Mouse (Mus musculus): ENCODE results near the gene Psg16. TPM values are rescaled to one million over a fixed set of nuclear protein-coding genes. Genes with fewer than 3 reads are reported as not detected.
A peak's percentile ranks its signal among the peaks of the same experiment; 100 is the strongest.

Gene Psg16
- under 1 TPM; 0.14 to 0.16 TPM for total RNA-seq (2021)

DNA sequence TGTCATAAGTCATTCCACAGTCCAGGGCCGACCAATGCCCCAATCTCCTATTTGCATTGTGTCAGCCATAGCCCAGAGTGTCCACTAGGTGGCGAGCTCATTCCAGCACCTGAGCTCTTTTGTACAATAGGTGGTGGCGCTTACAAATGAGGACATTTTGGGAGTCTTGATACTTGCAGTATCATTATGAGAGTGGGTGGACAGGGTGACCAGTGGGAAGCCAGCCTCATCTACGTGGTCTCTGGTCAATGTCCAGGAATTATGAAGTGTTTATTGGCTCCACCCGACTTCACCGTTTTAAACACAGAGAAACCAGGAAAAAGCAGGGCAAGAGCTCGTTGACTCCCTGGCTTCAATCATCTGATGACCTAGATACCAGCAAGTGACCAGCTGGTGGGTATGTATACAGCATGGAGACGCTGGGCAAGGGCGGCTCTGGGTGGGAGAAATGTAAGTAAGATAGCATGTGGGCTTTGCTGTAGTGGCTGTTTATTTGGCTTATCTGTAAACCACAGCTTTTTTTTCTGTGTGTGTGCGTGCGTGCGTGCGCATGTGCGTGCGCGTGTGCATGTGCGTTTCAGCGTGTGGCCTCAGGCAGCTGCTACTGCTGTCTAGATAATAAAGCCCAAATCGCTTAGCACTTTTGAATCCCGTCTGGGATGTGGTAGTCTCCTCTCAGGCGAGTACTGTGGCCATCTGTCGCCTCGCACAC, at the start of gene Psg16:
Psg16 (plus strand) TSS at position 137 of the 712 bp plus-strand sequence.
- intact Hi-C loops (cut with DNase I) = loop anchor here (10.0 kb wide), 1 partner anchor 1611 kb away; the partner anchor contains the start of gene Psg20
- DNase-seq = peak; percentile 50 to 55

DNA sequence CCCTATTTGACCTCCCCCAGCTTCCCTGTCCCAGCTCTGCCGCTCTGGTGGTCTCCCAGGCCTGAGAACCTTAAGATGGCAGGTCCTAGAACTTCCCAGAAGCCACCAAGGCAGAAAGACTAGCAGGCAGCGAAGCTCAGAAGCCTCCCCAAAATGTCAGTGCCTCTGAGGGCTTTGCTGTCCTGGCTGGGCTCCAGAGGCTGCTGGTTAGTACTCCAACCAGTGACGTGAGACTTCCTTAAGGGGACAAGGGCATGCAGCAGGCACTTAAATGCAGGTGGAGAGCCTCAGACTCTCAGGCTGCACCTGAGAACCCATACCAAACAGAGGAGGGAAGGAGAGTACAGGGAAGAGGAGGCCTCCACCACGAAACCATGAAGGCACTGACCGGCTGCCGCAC, 49.7 kb upstream of the Psg16 start:
- intact Hi-C loops (cut with DNase I) = no loop called here
- peak; percentile 47 to 50 for DNase-seq

DNA sequence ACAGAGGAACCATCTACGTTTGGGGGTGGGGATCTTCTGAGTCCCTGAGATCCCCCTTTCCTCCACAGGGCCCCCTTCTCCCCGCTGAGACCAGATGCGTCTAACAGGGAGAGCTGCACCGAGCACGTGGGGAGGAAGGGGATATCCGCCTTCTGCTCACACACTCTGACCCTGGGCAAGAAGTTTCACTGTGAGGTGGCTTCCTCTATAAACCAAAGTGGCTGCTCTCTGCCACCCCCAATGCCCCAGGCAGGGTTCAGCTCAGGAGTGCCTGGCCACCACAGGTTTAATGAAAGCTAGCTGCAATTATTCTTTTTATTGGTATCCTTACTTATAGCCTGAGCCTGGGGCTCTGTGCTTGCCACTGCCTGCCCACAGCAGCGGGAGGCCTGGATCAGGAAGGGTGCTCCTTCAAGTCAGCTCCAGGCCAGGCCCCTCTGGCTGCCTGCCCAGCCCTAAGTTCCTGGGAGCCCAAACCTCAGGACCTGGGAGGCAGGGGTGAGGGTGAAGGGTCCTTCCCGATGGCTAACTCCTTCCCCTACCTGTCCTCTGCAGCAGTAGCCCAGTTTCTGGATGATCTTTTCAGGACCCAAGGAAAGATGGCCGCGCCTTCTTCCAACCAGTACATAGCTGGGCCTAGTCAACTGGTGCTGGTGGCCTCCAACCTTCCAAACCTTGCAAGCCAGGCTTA, 48.9 kb upstream of the Psg16 start:
- DNase-seq = peak in 1 of 2 experiments; percentile 41
- intact Hi-C loops (cut with DNase I) = no loop called here

GRCm38 (mm10) chr7:17025505-17025894, 48.3 kb upstream of the Psg16 start:
- intact Hi-C loops (cut with DNase I) = no loop called here
- DNase-seq = no peak

GRCm38 (mm10) chr7:17025896-17026622, 47.8 kb upstream of the Psg16 start:
- no peak for DNase-seq
- intact Hi-C loops (cut with DNase I) = no loop called here

DNA sequence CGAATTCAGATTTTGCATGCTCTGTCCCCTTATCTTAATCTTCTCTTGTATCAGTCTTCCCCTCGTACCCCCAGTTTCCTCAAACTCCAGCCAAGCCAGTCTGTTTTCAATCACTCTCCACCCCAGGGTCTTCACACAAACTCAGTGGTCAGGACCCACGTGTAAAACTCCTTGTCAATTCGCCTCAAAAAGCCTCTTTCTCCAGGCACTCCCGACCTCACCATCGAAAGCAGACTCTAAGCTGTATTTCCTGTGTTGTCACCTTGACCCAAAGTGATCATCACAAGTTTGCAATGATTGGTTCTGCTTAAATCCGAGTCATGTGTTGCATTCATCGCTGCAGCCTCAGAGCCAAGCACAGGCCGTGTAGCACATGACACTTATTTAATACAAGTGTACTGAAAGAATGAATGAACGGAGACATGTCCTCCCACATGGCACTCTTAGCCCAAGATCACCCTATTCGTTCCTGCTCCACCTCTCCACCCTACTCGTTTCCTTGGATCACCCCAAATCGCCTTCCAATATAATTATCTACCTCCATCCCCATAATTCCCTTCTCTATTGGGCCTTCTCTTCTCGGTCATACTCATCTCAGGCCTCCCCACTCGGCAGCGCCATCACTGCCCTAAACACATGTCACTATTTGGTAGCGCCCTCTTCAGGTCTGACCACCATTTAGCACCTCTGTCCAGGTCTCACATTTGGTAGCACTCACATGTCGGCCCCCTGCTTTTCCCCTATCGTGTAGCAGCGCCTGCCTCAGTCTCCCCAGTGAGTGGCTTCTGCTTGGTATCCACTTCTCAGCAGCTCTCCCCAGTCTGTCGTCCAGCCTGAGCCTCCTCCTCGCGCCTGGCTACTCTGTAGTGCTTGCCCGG, 46.9 kb upstream of the Psg16 start:
- no peak for DNase-seq
- intact Hi-C loops (cut with DNase I) = no loop called here

- peak; percentile 84 to 91 for DNase-seq
- intact Hi-C loops (cut with DNase I) = loop anchor here (2.0 kb wide), 1 partner anchor 27 kb away; no protein-coding TSS in a partner anchor
Observed at GRCm38 (mm10) chr7:17027588-17028343, 46.1 kb upstream of the Psg16 start, which contains the start of gene Ppp5c. TSS of gene Ppp5c (minus strand) at chr7:17027924.

DNA sequence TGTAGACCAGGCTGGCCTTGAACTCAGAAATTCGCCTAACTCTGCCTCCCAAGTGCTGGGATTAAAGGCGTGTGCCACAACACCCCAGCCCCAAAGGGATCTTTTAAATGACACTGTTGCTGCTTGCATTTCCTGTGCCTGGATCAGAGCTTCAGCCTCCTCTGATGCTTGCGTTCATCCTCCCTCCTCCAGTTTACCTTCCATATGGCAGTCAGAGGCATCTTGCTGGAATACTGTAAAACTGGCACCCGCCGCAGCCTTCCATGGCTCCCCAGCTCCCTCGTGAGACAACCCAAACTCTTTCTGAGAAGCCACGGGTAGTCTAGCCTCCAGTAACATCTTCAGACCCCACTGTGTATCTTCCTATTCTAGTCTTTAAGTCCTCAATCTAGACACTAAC, 44.9 kb upstream of the Psg16 start:
- no peak for DNase-seq
- intact Hi-C loops (cut with DNase I) = loop anchor here (2.0 kb wide), 1 partner anchor 26 kb away; no protein-coding TSS in a partner anchor

DNA sequence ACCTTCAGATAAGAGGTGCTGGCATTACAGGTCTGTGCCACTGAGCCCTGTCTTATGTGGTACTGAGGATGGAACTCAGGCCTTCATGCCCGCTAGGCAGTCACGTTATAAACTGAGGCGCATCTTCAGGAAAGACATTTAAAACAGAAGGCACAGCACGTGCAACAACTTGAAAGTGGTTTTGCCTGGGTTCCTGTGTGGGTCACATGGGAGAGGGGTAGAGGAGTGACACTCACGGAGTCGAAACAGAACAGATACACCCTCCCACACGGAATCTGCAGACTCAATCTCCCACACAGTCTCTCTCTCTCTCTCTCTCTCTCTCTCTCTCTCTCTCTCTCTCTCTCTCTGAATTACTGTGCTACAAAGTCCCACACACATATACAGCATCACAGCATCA, 43.6 kb upstream of the Psg16 start:
- DNase-seq = no peak
- intact Hi-C loops (cut with DNase I) = no loop called here

GRCm38 (mm10) chr7:17038018-17038695, 35.7 kb upstream of the Psg16 start:
- intact Hi-C loops (cut with DNase I) = no loop called here
- DNase-seq = no peak

- intact Hi-C loops (cut with DNase I) = no loop called here
Observed at GRCm38 (mm10) chr7:17039373-17039772, 34.5 kb upstream of the Psg16 start.

DNA sequence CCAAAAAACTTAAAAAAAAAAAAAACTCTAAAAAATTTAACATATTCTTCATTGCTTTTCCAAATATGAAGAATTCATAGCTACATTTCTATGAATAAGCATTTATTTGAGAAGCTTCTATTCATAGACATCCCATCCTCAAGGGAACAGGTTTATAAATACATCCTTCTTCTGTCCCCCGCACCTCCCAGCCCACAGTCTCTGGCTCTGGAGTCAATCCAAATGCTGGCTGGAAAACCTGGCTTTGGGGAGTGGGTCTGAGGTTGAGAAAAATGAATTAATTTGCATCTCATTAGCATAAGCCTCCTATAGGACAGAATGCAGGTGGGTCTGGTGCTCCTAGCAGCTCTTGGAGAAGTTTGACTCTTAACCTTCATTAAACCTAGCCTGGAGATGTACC, 28.1 kb upstream of the Psg16 start:
- intact Hi-C loops (cut with DNase I) = no loop called here
- DNase-seq = no peak

More at GRCm38 (mm10) chr7:17039373-17039772, 34.5 kb upstream of the Psg16 start:
- no peak for DNase-seq

DNA sequence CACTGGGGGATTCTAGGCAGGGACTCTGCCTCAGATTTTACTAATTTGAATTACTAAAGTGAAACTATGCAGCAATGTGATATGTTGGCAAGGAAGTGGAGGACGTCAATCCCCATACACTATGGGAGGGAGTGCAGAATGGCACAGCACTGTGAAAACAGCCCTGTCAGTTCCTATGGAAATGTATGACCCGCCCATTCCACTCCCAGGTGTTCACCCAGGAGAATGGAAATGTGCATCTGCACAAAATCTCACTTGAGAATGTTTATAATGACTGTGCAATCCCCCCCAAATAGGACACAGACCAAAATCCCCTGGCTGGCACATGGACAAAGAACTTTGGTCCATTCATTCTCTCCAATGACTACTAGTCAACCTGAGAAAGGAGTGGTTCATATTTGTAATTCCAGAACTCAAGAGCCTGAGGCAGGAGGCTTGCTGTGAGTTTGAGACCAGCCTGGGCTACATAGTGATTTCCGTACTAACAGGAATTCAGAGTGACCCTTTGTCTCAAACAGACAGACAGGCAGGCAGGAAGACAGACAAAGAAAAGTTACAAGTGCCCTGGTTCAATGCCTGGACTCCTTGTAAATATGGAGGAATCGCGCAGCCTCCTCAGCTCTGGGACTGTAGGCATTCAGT, 26.7 kb upstream of the Psg16 start:
- DNase-seq = no peak

GRCm38 (mm10) chr7:17048431-17049190, 25.2 kb upstream of the Psg16 start:
- no peak for DNase-seq

More for the DNA sequence above, 26.7 kb upstream of the Psg16 start:
- intact Hi-C loops (cut with DNase I) = no loop called here

GRCm38 (mm10) chr7:17050491-17050890, 23.3 kb upstream of the Psg16 start:
- DNase-seq = no peak
- intact Hi-C loops (cut with DNase I) = loop anchor here (2.0 kb wide), 1 partner anchor 48 kb away; no protein-coding TSS in a partner anchor

More at GRCm38 (mm10) chr7:17048431-17049190, 25.2 kb upstream of the Psg16 start:
- intact Hi-C loops (cut with DNase I) = no loop called here

DNA sequence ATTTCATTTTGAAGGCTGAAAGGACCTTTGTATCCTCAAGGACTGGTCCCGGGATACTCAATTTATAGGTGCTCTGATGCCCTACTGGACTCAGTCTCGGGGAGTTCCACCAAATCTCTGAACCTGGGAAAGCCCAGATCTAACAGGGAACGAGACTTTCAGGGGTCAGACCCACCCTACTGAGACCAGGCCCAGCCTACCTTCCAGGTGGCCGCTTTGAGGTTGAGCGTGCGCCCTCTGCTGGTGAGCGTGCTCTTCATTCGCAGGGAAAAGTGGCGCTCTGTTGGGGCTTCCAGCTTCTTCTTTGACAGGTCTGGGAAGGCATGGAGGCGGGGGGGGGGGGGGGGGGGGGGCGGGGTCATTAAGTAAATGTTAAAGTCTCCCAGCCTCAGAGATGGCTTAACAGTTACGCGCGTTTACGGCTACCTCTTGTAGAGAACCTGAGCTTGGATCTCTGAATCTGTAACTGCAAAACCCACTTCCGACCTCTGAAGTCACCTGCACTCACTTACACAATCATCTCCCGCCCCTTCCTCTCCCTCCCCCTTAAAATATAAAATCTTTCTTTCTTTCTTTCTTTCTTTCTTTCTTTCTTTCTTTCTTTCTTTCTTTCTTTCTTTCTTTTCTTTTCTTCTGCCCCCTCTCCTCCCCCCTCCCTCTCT, 22.8 kb upstream of the Psg16 start:
- intact Hi-C loops (cut with DNase I) = loop anchor here (1.0 to 2.0 kb wide), 2 partner anchors 15 to 48 kb away; no protein-coding TSS in a partner anchor
- DNase-seq = peak; percentile 73 to 75

Measured in heart, postnatal 36 days (tissue).